Mouse (Mus musculus) frontal cortex, postnatal 36 days (tissue): ENCODE measurements at regions not wholly inside any gene's neighbourhood (a gene's known extent, or its start where the extent isn't known, plus 50 kb on each side); places are given as distances from the start of the nearest gene placed in this dataset.

ENCODE experiments used
- DNase-seq, 2 experiments: peaks; one replicate each; pipeline ENCODE4 v3.0.0; 2022; ENCODE audit warnings: low spot score in 2 of 2

DNA sequence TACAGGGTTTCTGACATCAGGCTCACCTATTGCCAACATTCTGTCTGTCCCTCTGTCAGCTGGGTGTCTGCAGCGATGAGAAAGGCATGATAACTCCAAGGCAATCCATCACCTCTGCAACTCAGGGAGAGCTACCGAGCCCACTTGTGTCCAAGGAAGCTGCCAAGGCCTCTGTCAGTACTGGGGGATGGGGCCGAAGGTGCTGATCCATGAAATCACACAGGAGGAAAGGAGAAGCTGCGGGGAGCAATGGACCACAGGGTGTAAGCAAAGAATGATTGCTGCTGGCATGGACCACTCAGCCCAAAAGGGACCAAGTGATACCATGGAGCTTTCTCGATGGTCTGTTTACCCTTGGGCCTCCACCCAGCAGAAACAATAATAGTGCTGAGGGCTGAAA, 67.5 kb upstream of the Mid1ip1 start:
- no peak for DNase-seq

DNA sequence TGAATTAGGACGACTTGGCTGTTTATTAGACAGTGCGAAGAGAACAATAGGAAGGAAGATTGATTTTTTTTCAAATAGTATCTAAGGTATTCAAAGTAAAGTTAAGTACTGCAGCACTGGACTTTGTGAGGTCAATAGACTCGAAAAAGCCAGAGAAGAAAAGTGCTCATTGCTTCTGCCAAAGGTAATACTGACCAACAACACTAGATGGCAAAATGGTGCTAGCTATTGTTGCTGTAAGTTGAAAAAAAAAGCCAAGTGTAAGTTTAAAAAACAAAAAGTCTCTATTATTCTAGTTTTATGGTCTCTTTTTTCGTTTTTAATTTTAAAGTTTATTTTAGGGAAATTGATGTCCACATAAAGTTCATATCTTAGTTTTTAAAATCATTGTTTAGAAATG, 63.9 kb upstream of the Mid1ip1 start:
- peak in 1 of 2 experiments; percentile 6 for DNase-seq
